Mouse (Mus musculus) embryo, embryonic 11.5 days (tissue): ENCODE data around the gene Stx3.
A peak's percentile ranks its signal among the peaks of the same experiment; 100 is the strongest.

Experiments
- DNase-seq: peaks from one replicate; pipeline ENCODE4 v3.0.0-alpha.2; 2012; ENCODE audit warnings: low read depth, low spot score

The Stx3 gene

GRCm38 (mm10) chr19:11808452-11808851 lies 10.8 kb downstream of the Stx3 start:
- DNase-seq, result no peak

DNA sequence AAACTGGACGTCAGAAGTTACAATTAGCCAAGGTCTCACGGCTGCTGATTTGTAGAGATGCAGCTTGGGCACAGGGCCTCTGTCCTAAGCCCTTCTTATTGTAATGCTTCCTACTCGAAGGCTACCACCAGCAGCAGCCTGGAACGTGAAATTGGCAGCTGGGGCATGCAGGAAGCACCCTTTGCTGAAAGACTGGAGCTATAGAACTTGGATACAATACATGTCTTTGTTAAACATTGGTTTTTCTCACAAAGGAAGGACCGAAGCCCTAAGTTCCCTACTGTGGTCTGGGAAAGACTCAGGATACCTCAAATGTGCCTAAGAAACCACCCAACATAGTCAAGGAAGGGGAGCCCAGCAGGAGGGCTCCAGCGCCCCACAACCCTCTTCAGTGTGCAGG lies 11.4 kb downstream of the Stx3 start:
- no peak for DNase-seq

DNA sequence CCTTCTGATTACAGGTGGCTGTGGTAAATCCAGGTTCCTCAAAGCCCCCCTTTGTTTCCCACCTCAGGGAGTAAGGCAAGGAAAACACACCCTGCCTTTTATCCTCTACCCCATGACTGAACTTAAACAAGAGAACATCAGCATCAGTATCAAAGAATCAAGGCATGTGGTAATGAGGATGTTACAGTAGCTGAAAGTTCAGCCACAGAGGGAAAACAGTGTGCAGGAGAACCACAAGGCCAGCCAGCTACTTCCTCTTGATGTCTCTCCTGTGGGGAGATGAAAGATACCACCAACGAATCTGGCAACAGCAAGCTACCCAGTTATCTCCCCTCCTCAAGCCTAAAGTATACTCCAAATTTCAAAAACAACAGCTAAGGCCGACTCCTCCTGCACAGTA lies 12.0 kb downstream of the Stx3 start:
- no peak for DNase-seq

DNA sequence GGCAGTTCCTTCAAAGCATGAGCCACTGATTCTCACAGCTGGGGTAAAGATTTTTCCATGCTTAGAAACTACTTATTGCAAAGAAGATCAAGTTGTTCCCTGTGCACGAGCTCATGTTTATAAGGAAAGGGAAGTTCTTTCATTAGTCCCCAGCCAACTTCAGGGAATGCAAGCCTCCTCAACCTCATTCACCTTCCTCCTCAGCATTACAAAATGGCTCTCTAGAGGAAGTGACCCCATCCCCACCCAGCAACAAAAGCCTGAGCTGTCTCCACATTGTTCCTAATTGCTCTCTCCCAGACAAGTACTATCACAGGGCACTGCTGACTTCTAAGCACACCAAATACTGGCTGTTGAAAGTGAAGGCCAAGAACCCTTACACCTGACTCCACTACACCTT lies 14.8 kb downstream of the Stx3 start:
- no peak for DNase-seq

- no peak for DNase-seq
Measured at GRCm38 (mm10) chr19:11800531-11801315, 18.5 kb downstream of the Stx3 start.

- DNase-seq, result no peak
Measured at GRCm38 (mm10) chr19:11794447-11794846, 24.8 kb downstream of the Stx3 start.

DNA sequence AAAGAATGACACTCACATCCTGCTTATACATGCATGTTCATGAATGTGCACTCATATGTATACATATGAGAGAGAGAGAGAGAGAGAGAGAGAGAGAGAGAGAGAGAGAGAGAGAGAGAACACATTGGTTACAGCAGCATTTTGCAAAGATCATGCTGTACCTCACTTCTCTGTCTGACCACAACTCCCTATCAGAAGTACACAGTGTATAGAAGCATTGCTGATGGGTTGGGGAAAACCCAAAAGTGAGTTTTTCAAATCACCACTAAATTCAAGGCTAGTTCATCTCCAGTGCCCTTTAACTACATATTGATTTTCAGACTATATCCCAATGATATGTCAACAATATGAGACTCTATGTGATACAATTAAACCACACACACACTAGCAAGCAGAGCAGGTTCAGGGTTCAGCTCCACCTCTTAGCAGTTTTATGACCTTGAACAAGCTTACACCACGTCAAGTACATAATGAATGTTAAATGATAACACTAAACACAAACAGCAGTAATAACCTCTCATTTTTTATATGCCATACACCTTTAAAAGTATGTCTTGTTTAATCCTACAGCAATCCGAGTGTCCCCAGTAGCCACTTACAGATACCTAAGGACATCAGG lies 25.4 kb downstream of the Stx3 start:
- DNase-seq, result no peak

DNA sequence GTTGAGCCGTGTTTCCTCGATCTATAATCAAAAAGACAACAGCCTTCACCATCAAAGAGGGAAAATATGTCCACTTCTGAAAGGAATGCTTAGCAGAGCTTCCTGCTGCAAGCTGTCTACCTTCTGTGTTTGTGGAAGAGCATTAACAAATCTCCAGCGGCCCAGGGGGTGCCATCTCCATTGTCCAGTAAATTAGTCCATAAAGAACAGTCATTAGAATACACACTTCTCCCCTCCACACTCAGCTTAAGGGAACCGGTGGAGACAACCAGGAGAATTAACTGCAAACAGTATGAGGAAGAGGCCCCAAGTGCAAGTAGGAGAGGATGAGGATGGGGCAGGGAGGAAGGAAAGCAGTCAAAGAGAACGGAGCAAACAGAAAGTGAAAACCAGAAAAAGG lies 27.4 kb downstream of the Stx3 start:
- DNase-seq, result no peak

GRCm38 (mm10) chr19:11788876-11789275 lies 30.3 kb downstream of the Stx3 start:
- no peak for DNase-seq

- DNase-seq, result no peak
Measured at GRCm38 (mm10) chr19:11787826-11788225, 31.4 kb downstream of the Stx3 start.

DNA sequence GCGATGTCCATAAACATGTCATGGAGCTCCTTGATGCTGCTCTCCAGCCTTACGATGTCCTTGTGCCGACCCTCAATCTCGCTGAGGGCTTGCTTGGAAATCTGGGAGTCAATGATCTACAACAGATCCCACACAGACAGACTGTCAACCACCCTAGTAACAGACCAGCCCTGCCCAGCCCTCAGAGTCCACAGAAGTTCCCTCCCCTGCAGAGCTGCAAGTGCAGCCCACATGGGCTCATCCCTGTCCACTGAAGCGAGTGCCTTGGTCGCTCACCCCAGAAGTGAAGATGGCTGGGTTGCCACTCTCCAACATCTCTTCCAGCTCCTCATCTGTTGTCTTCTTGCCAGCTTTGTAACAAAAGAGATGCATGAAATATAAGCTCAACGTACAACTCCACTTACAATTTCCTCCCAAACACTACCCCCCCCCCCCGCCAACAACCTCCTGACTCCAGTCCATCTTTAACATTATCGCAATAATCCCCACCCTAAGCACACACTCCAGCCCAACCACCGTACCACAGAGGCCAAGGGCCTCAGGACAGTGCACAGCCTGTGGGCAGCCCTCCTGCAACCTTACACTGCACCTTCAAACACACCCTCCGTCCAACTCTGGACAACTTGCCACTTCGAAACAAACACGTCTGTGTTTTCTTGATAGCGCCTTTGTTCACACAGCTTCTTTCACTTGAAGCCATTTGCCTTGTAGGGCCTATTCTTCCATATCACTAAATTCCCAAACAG lies 33.6 kb downstream of the Stx3 start:
- no peak for DNase-seq

DNA sequence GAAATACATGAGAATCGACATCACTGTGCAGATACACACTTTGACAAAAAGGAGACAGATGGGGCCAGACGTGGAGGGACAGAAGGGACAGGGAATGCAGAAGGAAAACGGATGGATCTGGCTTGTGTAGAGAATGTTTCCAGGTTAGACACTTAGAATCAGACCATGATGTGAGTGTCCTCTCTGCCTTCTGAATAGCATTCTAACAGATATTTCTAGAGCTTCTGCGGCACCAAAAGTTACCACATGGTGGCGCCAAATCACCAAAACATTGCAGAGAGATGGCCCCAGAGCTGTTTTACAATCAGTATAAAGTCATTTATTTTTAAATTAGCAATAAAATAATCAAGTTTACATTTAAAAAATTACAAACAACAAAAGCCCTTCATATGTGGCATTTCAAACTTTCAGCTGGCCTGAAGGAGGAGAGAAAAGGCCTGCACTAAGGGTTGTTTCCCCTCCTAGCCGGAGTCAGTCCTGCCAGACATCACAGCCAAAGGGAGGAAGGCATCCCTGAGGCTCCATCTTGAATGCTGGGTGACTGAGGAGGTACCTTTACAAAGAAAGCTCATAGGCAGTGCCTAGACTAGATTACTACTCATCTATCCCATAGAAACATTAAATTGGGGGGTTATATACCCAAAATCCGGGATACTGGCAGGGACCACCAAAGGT lies 41.9 kb downstream of the Stx3 start:
- peak; percentile 32 for DNase-seq

DNA sequence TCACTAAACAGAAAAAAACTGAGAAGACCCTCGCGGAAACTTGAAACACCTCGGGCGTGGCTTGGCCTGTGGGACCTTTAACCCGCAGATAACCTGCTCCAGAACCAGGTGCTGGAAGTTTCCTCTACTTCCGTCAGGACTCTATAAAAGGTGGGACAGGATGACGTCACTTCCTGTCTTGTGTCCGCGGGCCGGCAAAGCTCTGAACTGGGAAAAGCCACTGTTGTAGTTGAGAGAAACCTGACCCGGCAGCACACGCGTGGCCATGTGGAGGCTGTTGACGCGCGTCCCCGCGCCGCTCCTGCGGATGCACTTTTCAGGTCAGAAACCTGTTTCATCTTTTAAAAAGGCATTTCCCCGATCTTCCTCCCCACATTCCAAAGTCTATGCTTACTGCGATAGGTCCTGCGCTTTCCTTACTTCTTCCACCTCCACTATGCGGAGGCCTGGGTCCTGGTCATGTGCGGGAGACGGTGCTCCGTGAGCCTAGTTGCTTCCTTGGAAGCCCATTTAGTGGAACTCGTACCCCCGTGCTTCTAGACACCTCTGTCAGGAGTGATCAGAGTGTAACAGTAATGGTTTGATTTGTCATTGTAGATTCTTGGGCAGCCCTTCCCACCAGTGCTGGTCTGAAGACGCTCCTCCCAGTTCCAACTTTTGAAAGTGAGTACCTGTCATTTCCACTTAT lies 48.9 kb downstream of the Stx3 start, which contains the start of gene Mrpl16:
Gene Mrpl16 (plus strand): TSS at position 187 of the 688 bp plus-strand sequence.
- peak; percentile 89 for DNase-seq

DNA sequence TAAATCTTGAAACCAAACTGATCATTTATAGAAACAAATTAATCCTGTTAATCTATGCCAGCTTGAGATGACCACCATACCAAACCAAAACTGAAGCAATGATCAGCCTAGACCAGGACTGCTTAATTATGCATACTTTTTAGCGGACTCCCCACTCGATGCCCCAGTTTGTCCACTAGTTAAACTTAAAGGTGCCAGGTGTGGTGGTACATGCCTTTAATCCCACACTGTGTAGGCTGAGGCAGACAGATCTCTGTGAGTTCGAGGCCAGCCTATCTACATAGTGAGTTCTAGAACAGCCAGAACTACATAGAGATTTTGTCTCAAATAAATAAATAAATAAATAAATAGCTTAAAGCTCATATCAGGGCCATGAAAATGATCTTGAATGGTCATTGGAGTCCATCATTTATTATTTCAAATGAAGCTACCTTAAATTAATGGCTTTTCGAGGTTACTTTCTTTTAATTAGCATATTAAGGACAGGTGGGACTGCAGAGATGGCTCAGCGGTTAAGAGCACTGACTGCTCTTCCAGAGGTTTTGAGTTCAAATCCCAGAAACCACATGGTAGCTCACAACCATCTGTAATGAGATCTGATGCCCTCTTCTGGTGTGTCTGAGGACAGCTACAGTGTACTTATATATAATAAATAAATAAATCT lies 49.8 kb downstream of the Stx3 start:
- no peak for DNase-seq

- DNase-seq, result peak; percentile 30
Measured at GRCm38 (mm10) chr19:11768163-11768562, 51.0 kb downstream of the Stx3 start.

GRCm38 (mm10) chr19:11766413-11766812 lies 52.8 kb downstream of the Stx3 start:
- no peak for DNase-seq

- no peak for DNase-seq
Measured at GRCm38 (mm10) chr19:11765059-11765458, 54.1 kb downstream of the Stx3 start.

- no peak for DNase-seq
Measured at GRCm38 (mm10) chr19:11747298-11747697, 71.9 kb downstream of the Stx3 start, which contains the start of gene Gif. Gene Gif (plus strand): TSS chr19:11747554.

DNA sequence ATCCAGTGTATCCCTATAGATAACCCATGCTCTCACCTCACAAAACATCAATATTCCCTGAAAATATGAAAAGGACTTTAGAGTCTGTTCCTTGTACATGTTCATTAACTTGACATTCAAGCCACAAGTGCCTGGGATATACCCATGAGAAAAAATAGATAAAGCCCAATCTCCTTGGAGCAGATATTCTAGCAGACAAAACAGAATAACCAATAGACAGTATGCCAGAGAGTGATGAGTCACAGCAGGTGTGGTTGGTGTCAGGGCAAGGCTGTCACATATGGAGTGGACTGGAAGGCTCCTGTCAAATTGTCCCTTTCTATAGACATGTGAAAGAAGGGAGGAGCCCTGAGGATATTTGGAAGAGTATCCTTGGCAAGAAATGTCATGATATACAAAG lies 73.5 kb downstream of the Stx3 start:
- no peak for DNase-seq

DNA sequence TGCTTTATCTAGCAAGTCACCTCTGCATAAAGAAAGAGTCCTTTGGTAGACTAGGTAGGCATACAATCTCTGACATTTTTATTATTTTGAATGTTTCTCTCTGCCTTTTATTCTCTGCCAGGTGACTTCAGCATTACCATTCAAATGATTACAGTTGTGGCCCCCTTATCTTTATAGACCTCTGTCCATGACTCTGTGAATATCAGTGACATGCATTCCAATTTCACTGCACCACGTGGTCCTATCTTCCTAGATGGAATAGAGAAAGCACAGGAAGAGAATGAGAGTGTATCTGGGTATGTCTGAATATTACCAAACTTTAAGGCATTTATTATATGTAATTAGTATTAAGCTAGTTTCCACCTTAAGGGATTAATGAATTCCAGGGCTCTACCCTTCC lies 82.7 kb downstream of the Stx3 start:
- DNase-seq, result no peak

GRCm38 (mm10) chr19:11730278-11730677 lies 88.9 kb downstream of the Stx3 start:
- DNase-seq, result no peak
